ENCODE assay signal across 19 mouse cellular contexts in genomic region chr1:86391425-86391824, GRCm38 (mm10). TPM values are rescaled to one million over a fixed set of nuclear protein-coding genes. Genes with fewer than 3 reads are reported as not detected.
A peak's percentile ranks its signal among the peaks of the same experiment; 100 is the strongest.
DNase-seq lines count a peak whose midpoint lies in the region.
"Had no signal": no experiment of that assay in that cellular context is flagged by ENCODE, and none has a peak within 500 bp of the region (broad histone marks: within the 10 kb centered on the region; RNA-seq: fewer than 3 reads in every experiment).

No protein-coding gene starts in this region.

- peak; percentile 17 to 43 for DNase-seq in adrenal gland, postnatal 36 days
- no peak for DNase-seq in adrenal gland, postnatal 4 days (ENCODE audit: low spot score in 2 of 2)
- peak; percentile 57 for DNase-seq in MN1 (ENCODE audit: low spot score)
- DNase-seq in cerebellum, adult 9-10 months, result peak; percentile 30
- DNase-seq in skeletal muscle tissue, adult 2 months (ENCODE audit: low read depth, low spot score), result peak; percentile 38
- DNase-seq in thymus, postnatal 14 days, result no peak
- DNase-seq in kidney, postnatal 14 days, result no peak
- DNase-seq: forebrain, postnatal 0 days; gastrocnemius, postnatal 14 days; heart, adult 11 months; heart, postnatal 10 days; kidney, adult 11 months; kidney, postnatal 4 days; layer of hippocampus, adult 9-11 months; lung, postnatal 36 days; thymus, adult 18-20 months had no signal

RNA-seq across cellular contexts. Expression of gene Ncl, which starts 32.2 kb away (rescaled TPM):
- 100 to 1,000 TPM; 222 to 234 TPM for total RNA-seq in adrenal gland, postnatal 36 days (2021)
- 100 to 1,000 TPM; 335 to 347 TPM for total RNA-seq in adrenal gland, postnatal 4 days (2021)

RNA-seq across cellular contexts. Expression of gene Nmur1, which starts 34.6 kb away (rescaled TPM):
- total RNA-seq in adrenal gland, postnatal 36 days (2021), result not detected
- not detected for total RNA-seq in adrenal gland, postnatal 4 days (2021)
- total RNA-seq: gastrocnemius, postnatal 14 days; heart, postnatal 10 days; left cerebral cortex, adult 18-20 months; left cerebral cortex, postnatal 36 days had no signal

RNA-seq across cellular contexts. Expression of gene Tex44, which starts 34.7 kb away (rescaled TPM):
- not detected for total RNA-seq in adrenal gland, postnatal 36 days (2021)
- total RNA-seq in adrenal gland, postnatal 4 days (2021), result not detected
- total RNA-seq: ES-E14; gastrocnemius, postnatal 14 days; heart, postnatal 10 days; left cerebral cortex, adult 18-20 months; left cerebral cortex, postnatal 36 days had no signal

Comparison
In these comparisons a context has a peak if more than half of its experiments do, and no peak if none do; other contexts are left out.
1. DNase-seq: peak in adrenal gland, postnatal 36 days (2 of 2), MN1 (single experiment), cerebellum, adult 9-10 months (single experiment) and skeletal muscle tissue, adult 2 months (single experiment); none in adrenal gland, postnatal 4 days (0 of 2), thymus, postnatal 14 days (single experiment) and kidney, postnatal 14 days (single experiment).